Mouse (Mus musculus) brain, embryonic 14.5 days (tissue): ENCODE data around the gene Setx.

Experiments
- CTCF ChIP-seq: fragments of 200-500 bp; IDR thresholded peaks from 2 replicates; pipeline ENCODE4 v1.5.1; 2012; ENCODE audit warnings: inconsistent platforms, mild to moderate bottlenecking, moderate library complexity, borderline replicate concordance; ENCODE audit not compliant: insufficient read depth, insufficient read length; ENCODE audit errors: extremely low read depth
- POLR2A ChIP-seq: fragments of 200-500 bp; IDR thresholded peaks from 2 replicates; pipeline ENCODE4 v1.6.1; 2012; ENCODE audit warnings: mild to moderate bottlenecking, inconsistent platforms, borderline replicate concordance; ENCODE audit not compliant: poor library complexity, insufficient read depth, insufficient read length, severe bottlenecking; ENCODE audit errors: extremely low read depth

DNA sequence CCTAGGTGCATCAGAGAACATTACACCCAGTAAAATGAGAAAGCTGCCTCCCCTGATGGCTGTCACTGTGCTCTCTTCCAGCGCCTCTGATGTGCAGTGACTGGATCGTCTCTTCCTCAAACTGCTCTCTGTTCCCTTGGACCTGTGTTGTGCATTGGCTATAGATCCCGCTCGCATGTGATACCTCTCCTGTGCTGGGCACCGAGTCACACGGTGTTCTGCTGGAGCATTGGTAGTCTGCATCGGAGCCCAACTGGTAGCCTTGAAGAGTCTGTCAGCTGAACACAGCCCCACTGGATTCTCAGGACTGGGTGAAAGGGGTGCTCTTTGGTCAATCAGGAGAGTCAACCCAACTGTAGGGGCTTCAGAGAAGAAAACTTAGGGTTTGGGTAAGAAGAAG lies 38.0 kb upstream of the Setx start:
- TF ChIP-seq CTCF = no peak
- TF ChIP-seq POLR2A = no peak
